Mouse (Mus musculus) common myeloid progenitor, adult 5-6 weeks (primary cell): ENCODE data around the gene Apol6. TPM values are rescaled to one million over a fixed set of nuclear protein-coding genes. Genes with fewer than 3 reads are reported as not detected.

Experiments used
- ATAC-seq: replicated peaks from 2 replicates; pipeline ENCODE4 v1.8.0; 2016; ENCODE audit warnings: low read depth, mild to moderate bottlenecking, moderate TSS enrichment, inconsistent platforms; ENCODE audit not compliant: poor library complexity, severe bottlenecking
- total RNA-seq: library from RNA; stranded (forward); fragments of 200-1000, 187-1606 nt; gene quantifications from 2 replicates; pipeline ENCODE4 v1.2.3, GENCODE M21; 2017

The Apol6 gene
- total RNA-seq, 1 experiment from 2014 or later = not detected

DNA sequence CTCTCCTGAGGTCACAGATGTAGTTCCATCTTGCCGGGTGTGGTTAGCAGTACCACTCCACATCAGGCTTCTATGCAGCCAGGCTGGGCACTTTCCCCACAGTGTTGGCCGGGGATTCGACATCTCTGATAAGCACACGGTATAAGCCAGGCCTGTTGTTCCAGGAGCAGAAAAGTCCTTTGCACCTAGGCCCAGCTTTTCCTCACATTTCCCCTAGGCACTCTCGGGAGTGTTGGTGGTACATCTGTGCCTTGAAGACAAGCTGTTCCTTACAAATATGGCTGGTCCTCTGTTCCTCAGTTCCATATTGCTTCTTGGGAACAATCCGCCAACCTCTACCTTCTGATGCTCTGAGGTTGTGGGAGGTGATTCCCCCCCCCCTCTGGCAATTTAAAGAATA, 21.7 kb downstream of the Apol6 start:
- ATAC-seq = no peak

DNA sequence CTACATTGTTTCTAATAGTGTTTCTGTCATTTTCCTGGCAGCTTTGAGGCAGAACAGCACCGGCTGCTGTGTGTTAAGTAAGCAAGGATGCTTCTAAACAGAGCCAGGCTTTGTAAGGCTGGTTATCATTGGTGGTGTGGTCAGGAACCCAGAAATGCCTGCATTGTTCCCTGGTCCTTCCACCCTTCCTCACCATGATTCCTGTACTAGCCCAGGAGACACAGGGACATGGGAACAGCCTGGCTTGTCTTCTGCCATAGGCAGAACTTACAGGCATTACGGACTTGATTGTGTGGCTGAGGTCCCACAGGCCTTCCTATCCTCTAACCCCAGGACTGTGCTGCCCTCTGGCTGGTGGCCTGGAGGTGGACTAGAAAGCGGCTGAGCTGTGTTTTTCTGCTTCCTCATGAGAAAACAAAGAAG, 23.9 kb downstream of the Apol6 start:
- ATAC-seq = no peak

DNA sequence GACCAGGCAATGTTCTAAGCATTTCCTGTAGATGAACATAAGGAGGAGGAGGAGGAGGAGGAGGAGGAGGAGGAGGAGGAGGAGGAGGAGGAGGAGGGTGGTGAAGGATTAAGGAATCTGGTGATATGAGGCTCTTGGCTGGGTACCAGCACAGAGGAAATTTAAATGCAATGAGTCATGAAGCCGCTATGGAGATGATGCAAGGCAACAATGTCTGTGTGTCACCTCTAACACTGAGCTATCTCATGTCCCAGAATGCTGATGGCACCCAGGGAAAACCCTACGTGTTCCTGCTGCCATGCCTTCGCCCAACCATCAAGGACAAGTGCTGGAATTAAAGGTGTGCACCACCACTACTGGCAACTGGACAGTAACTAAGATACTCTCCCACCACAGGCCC, 24.5 kb downstream of the Apol6 start:
- ATAC-seq = no peak

DNA sequence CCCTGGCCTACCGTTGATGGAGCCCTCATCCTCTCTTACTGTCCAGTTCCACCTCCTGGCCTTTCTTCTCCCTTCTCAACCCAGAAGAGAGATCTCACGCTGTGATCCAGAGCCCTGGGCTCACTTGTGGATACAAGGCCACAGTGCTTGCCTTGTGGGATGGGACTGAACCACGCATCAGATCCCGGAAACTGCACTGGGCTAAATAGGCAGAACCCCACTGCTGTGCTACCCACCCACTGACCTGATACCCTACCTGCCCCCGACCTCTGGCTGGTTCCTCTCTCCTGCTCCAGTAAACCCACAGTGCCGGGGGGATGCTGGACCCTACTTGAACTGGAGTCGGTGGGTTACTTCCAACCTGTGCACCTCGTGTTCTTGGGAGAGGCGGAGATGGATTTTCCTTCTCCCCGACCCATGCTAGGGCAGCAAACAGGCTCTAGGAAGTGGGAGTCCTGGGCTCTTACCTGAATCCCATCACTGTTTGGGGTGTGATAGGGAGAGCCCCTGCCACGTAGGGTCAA, 26.3 kb downstream of the Apol6 start:
- no peak for ATAC-seq

DNA sequence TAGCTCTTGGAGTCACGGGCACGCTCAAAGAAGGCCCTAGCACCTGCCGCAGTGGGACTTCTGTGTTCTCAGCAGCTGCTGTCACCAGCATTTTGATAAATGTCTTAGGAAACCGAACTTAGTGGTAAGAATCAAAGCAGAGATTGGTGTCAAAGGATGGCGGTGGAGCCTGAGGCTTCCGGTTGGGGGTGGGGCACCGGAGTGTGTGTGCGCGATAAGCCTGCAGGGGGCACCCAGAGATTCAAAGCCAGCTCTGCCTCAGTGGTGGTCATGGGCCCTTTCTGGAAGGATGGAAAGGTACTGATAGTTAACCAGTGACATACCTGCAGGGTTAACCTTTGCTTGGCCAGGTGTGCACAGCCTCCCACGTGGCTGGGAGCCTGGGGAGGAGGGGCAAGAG, 27.0 kb downstream of the Apol6 start:
- ATAC-seq = peak; percentile 88

DNA sequence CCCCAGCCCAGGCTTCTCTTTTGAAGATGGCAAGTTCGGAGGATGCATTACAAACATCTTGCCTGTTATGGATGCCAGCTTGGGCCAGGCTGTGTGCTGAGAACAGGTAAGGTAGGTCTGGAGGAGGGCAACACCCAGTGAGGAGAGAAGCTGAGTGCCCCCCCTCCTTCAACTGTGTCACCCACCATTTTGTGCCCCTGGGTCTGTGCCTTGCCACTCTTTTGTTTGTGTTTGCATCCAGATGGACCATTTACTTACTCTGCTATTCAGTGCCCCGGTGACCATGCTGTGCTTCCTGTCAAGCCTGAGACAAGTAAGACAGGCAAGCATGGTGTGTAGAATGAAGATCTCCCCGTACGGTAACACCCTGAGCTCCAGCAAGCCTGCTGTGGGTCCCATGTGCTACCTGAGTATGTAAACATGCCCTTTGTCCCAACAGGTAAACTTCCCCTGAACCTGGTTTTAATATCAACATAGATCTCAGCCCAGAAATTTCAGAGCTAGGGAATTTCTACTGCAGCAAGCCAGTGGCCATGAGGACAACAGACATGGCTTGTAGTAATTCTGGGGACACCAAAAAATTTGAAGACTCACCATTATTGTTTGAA, 28.1 kb downstream of the Apol6 start:
- ATAC-seq = no peak

DNA sequence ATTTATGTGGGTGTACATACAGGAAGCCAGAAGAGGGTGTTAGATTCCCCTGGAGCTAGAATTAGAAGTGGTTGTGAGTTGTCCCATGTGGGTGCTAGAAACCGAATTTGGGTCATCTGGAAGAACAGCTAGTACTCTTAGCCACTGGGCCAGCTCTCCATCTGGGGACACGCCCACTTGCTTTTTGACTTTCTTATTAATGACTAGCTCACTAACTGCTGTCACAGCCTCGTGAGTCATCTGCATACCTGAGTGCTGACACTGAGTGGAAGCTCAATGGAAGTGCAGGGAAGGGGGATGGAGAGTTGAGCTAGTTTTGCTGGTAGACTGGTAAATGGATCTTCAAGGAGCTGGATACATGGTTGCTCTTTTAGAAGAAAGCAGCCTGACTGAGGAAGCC, 32.0 kb downstream of the Apol6 start:
- no peak for ATAC-seq

DNA sequence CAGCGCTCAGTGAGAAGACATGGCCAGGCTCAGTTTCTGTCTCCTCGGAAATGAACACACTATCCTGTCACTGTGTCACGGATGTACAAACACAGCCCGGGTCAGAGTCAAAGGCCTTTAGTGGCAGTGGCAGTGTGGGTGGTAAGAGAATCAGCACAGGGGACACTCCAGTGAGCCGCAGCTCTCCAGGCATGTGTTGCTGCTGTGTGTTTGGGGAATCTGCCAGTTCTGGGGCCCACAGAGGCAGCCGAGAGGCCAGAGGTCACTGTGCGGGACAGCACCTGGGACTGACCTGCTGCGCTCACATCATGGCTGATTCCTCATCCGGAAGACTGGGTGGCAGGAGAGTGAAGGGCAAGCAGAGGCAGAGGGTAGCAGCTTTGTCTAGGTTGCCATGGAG, 33.4 kb downstream of the Apol6 start:
- ATAC-seq = no peak

DNA sequence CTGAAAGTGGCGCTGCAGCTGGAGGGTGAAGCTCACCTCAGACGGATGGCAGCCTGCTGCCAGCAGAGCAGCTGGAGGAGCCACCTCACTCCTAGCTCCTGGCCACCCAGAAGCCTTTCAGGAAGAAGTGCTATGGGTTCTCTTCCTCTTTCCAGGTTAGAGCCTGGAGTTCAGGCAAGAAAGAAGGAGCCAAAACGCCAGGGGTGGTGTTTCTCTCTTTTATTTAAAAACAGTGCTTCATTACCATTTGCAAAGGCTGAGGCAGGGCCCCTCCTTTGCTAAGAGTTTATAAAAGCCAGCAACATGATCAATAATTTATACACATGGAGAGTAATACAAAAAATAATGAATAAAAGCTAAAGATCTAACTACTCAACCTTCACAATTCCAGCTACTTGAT, 34.3 kb downstream of the Apol6 start:
- ATAC-seq = no peak

DNA sequence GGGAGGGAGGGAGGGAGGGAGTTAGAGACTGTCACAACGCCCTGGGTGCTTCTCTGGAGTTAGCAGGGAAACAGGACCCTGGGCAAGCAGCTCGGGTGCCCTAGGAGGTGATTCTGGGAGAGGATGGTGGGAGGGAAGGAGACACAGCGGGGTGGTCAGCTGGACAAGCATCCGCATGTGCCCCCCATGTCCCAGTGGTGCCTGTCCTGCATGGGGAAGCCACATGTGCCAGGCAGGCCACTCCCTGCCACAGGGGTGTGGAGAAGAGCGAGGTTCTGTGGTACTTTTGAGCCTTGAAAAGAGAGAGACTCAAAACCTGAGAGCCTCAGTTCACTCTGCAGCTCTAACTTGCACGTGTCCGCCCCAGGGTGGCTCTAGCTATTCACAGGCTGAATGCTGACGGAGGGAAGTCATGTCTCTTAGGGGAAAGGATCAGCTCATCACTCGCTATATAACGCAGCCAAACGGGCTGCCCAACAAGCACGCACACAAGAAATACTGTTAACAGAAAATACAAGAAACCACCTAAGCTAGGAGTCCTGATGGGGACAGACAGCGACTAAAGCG, 34.8 kb downstream of the Apol6 start:
- no peak for ATAC-seq

DNA sequence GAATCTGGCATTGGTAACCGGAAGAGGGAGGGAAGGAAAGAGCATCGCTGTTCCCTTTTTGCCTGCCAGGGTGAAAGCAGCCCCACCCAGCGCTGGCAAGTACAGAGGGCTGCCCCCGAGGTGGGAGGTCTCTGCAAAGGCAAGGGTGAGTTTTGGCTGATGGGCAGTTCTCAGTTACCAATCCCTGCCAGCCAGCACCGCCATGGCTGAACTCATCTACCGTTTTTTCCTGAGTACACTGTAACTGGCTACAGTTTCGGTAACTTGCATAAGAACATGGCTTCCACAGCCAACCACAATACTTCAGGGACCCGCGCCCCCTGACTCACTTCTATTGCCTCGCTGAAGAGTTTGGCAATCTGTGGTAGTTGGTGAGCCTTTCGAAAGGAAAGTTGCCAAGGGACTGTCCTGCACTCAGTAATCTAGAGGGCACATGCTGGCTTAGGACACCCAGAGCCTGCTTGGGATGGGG, 35.4 kb downstream of the Apol6 start:
- ATAC-seq = no peak

DNA sequence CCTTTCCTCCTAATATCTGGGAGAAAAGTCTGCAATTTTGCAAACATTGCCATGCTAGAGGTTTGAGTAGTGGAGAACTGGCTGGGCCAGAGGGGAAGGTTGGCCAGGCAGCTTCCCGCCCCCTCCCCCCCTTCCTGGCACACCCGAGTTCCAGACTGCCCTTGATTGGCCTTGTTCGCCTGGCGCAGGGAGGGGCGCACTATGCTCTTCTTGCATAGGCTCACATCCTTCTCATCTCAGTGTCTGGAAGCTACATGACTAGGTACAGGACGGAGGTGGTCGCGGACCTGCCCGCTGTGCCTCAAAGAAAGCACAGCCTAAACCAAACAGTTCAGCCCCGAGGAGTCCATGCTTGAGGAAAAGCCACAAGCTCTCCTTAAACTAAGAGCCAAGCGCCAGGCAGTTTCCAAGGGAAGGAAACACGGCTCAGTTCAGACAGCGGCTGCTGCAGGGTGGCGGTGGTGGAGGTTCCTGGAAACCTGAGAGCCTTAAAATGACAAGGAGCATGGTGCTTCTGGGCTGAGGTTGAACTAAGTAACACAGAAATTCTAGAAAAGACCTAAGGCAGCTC, 36.2 kb downstream of the Apol6 start:
- no peak for ATAC-seq

DNA sequence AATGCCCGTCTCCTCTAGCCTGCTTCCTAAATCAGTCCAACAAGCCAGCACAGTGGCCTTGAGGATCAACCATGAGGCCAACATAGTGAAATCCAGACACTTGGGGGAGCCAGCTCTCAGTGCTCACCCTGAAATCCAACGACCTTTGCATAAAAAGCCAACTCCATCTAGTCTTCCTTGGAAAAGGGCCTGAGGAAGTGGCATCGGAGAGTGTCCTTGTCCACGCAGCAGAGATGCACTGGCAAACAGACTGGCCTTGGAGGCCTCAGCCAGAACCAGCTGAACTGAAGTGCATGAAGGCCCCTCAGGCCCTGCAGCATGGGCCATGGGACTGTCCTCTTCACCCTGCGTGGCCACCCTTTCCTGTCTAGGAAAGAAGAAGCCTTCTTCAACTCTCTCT, 36.9 kb downstream of the Apol6 start:
- ATAC-seq = no peak

DNA sequence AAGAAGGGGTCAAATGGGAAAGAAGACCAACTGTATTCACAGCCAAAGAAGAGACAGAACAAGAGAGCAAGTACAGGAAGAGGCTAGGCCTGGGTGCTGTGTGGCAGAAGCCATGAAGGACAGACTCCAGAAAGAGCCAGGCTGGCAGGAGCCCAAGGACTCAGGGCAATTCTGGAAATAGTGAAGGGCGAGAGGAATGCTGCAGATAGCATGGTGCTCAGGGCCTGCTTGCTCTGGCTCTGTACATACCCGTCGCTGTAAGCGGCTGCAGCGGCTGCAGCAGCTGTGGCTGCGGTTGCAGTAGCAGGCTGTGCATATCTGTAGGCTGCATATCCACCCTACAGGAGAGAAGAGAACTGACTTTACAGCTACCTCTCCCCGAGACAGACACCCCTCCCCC, 41.3 kb downstream of the Apol6 start:
- ATAC-seq = no peak

DNA sequence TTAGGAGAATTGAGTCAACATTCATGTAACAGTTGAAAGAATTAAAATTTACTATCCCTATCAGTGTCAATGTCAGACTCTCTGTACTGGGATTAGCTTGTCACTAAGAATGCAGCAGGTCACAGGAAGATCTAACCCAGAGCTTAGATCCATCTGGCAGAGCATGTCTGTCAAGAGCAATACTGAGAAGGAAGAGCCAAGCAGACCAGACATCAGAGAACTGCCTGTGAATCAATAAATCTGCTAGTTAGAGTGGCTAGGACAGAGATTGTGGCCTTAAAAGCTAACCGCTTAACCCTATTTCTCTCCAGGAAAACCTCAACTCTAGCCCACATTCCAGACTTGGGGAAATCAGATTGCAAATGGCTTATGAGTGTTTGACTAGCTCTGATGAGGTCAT, 42.0 kb downstream of the Apol6 start:
- ATAC-seq = no peak

DNA sequence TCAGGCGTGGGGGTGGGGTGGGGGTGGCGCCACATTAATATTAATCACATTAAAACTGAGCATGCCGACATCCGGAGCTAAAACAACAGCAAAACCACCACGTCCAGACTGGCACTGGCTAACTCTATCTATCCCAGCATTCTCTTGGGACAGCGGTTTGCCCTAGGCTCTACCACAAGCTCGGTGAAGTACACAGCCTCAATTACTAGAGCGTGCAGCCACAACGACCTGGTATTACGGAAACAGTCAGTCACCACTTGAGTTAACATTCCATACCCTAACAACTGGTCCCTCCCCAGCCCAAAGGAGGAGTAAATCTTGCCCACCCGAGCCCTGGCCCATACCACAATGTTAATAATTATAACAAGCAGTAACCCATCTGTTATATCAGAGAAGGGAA, 44.7 kb downstream of the Apol6 start:
- ATAC-seq = no peak

DNA sequence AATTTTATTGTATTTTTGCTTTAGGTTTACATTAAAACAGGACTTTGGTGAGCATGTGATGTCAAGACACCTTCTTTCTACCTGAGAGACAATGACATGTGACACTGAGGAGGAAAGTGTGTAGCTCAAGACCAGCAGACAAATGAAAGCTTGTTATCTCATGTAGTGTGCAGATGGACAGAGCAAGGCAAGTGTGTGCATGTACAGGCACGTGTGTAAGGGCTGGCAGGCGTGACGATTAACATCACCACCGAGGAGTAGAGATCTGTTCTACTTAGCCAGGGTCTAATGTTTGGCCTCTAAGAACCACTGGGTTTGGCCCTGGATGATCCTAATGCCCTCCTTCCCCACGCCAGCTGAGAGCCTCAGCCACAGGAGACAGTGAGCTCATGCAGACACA, 46.0 kb downstream of the Apol6 start:
- ATAC-seq = no peak

DNA sequence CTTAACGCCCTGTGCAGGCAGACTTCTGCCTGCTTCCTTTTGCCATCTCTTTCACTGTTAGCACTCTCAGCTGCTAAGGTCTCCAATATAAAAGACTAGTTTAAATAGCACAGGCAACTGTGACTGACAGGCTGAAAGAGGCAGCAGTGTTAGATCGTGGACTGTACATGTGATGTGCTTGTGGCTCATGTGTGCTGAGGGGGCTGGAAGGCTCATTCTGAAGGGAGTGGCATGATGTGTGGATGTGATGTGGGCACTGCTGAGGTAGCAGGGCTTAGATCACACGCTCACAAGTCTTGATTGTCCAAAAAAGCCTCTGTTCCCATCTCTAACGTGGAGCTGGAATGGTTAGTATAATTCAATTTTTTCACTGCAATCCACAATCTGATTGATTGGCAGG, 46.9 kb downstream of the Apol6 start:
- no peak for ATAC-seq

DNA sequence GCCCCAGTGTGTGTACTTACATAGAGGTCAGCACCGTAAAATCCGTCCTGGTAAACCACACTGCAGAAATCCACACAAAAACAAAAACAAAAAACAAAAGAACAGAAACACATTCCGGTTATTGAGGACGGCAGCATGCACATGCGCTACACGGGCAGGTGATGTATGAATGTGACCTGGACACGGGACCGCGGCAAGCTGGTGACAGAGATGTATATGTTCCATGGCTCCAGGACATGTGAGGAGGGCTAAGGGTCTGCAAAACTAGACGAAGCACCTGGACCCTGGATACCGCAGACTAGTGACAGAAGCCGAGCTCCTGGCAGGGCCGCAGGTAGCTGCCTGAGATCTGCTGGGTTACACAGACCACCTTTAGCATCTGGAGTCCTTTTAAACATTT, 49.9 kb downstream of the Apol6 start:
- ATAC-seq = no peak

DNA sequence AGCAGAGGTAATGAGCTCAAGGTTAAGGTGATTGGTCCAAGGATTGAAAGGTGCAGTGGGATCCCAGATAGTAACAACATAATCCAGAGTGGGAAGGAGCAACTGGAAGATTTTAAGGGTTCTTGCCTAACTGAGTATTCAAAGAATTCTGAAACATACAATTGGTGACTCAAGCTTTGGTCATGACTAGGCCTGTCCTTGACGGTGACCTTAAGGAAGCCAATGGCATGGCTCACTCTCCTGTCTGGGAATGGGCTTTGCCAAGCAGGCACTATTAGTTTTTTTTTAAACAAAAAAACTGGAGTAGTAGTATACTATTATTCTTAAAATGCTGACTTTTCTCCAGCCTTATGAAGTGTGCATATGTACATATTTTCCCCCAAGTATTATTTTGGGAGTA, 50.7 kb downstream of the Apol6 start:
- no peak for ATAC-seq

DNA sequence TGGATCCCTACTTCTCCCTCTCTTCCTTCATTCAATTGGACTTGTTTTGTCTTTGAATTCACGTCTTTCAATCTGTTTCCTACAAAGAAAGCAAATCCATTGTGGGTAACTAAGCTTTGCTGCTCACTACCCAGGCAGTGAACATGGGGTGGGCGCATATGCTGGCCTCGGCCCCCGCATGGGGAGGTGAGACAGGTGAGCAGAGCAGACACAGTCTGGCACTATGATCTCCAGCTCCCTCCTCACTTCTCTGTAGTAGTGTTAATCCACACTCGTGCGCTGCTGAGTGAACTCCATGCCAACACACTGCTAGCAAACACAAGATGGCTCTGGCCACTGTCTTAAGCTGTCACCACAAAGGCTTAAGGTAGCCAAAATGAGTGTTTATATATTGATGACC, 52.8 kb downstream of the Apol6 start:
- no peak for ATAC-seq

DNA sequence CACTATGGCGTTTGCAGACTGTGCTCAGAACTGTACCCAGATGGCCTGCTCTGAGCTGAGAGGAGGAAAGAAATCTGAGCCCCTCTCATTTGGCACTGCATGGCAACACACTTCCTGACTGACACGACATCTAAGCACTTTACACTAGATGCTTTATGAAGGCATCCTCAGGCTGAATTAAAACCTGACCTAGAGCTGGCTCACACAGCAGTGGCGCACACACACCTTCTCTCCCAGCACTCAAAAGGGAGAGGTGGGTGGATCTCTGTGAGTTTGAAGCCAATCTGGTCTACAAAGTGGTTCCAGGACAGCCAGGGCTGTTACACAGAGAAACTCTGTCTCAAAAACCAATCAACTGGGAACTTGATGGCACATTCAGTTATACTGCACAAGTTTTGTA, 55.2 kb downstream of the Apol6 start:
- no peak for ATAC-seq
